Mouse (Mus musculus): ENCODE data around the gene Rfx8. TPM values are rescaled to one million over a fixed set of nuclear protein-coding genes. Genes with fewer than 3 reads are reported as not detected.
A peak's percentile ranks its signal among the peaks of the same experiment; 100 is the strongest.

Rfx8 gene
- total and polyA plus RNA-seq, 3 experiments: not detected

- dilution Hi-C loops (cut with MboI; ENCODE audit: extremely low pct_ligation_motif_present, extremely low pct_unique_long_range_greater_than_20kb, low sequenced_read_pairs) (no loop called here), in situ Hi-C loops (cut with MboI; ENCODE audit: low pct_ligation_motif_present, low pct_unique_long_range_greater_than_20kb, low sequenced_read_pairs) (loop anchor here (10.0 to 25.0 kb wide), 3 partner anchors 67 to 706 kb away; no protein-coding TSS in a partner anchor)
Measured at GRCm38 (mm10) chr1:39681638-39682037, 39.2 kb downstream of the Rfx8 start.

DNA sequence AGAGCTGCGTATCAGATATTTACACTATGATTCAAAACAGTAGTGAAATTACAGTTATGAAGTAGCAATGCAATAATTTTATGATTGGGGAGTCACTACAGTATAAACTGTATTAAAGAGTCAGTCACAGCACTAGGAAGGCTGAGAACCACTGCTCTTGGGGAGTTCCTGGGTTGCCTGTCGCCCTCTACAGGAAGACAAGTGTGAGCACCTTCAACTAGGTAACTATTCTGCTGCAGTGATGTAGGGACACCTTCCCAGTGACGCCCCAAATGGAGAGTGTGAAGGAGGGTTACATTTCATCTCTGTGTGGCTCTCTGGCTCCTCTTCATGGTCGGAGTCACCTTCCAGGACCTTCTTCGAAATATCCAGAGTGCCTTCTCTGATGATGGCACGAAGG is 40.3 kb downstream of the Rfx8 start:
- dilution Hi-C loops (cut with MboI; ENCODE audit: extremely low pct_ligation_motif_present, extremely low pct_unique_long_range_greater_than_20kb, low sequenced_read_pairs) (no loop called here), in situ Hi-C loops (cut with MboI; ENCODE audit: low pct_ligation_motif_present, low pct_unique_long_range_greater_than_20kb, low sequenced_read_pairs) (loop anchor here (10.0 to 25.0 kb wide), 3 partner anchors 66 to 707 kb away; no protein-coding TSS in a partner anchor)
- Histone ChIP-seq H3K4me3 (replicated peaks in 1 of 3; ENCODE audit: low read depth in 2 of 3, low read length in 2 of 3, poor library complexity in 1 of 3) (no peak overlapping the region), H3K9ac (ENCODE audit: insufficient read depth, low read depth) (no peak overlapping the region), H3K36me3 (replicated peaks in 1 of 2; ENCODE audit: control insufficient read depth in 1 of 2, insufficient read depth in 1 of 2, low read length in 1 of 2) (no peaks in the 10 kb centered on the region), H3K27me3 (replicated peaks) (no peaks in the 10 kb centered on the region), H3K9me3 (replicated peaks; ENCODE audit: low read length) (no peaks in the 10 kb centered on the region), H3K4me2 (ENCODE audit: insufficient read depth, low read depth, poor library complexity, severe bottlenecking) (no peak overlapping the region), H3K27ac (ENCODE audit: insufficient read depth, low read depth) (no peak overlapping the region), H3K4me1 (ENCODE audit: control insufficient read depth in 1 of 2, insufficient read depth in 2 of 2) (no peaks in the 10 kb centered on the region), H3K79me2 (replicated peaks; ENCODE audit: control insufficient read depth, extremely low read depth, insufficient read depth, poor library complexity, severe bottlenecking) (no peaks in the 10 kb centered on the region)
- peak; percentile 53 for DNase-seq (ENCODE audit: extremely low read depth)
- no peak for TF ChIP-seq USF1 (IDR thresholded peaks at IDR 0.05; ENCODE audit: low read depth, low read length)
- no peak for TF ChIP-seq ETS1 (conservative IDR thresholded peaks at IDR 0.05; ENCODE audit: low read depth, low read length)
- no peak for TF ChIP-seq TCF12 (IDR thresholded peaks at IDR 0.05; ENCODE audit: low read depth, low read length)
- TF ChIP-seq BHLHE40 (IDR thresholded peaks at IDR 0.05; ENCODE audit: low read depth, low read length): no peak
- TF ChIP-seq CHD1 (IDR thresholded peaks at IDR 0.05; ENCODE audit: low read depth, low read length): no peak
- TF ChIP-seq ZNF384 (IDR thresholded peaks at IDR 0.05; ENCODE audit: low read depth, low read length): no peak
- TF ChIP-seq CHD2 (IDR thresholded peaks at IDR 0.05; ENCODE audit: low read length): no peak
- no peak for TF ChIP-seq RCOR1 (conservative IDR thresholded peaks at IDR 0.05; ENCODE audit: low read depth, low read length)
- TF ChIP-seq NRF1 (IDR thresholded peaks at IDR 0.05; ENCODE audit: low read depth, low read length): no peak
- TF ChIP-seq CTCF (conservative IDR thresholded peaks at IDR 0.05 in 1 of 2, IDR thresholded peaks at IDR 0.05 in 1 of 2; ENCODE audit: low read depth in 2 of 2, low read length in 2 of 2): peak; percentile 40 to 84; a peak in 3 of 4 replicates
- TF ChIP-seq GABPA (IDR thresholded peaks at IDR 0.05; ENCODE audit: insufficient replicate concordance, low read depth, low read length): no peak
- no peak for TF ChIP-seq SIN3A (IDR thresholded peaks at IDR 0.05; ENCODE audit: low read length)
- TF ChIP-seq POLR2A (IDR thresholded peaks at IDR 0.05; ENCODE audit: low read depth, low read length): no peak
- peak; percentile 78 for TF ChIP-seq SMC3 (IDR thresholded peaks at IDR 0.05; ENCODE audit: low read depth, low read length)
- TF ChIP-seq ZMIZ1 (IDR thresholded peaks at IDR 0.05; ENCODE audit: low read depth, low read length): no peak
- no peak for TF ChIP-seq ZKSCAN1 (IDR thresholded peaks at IDR 0.05; ENCODE audit: borderline replicate concordance, low read depth, low read length)
- no peak for TF ChIP-seq NELFE (IDR thresholded peaks at IDR 0.05; ENCODE audit: low read depth, low read length)
- no peak for TF ChIP-seq JUN (IDR thresholded peaks at IDR 0.05; ENCODE audit: insufficient read depth, low read depth, low read length)
- TF ChIP-seq ZC3H11A (IDR thresholded peaks at IDR 0.05; ENCODE audit: low read depth, low read length): peak; percentile 43
- TF ChIP-seq RAD21 (IDR thresholded peaks at IDR 0.05; ENCODE audit: low read depth, low read length): peak; percentile 83
- TF ChIP-seq UBTF (IDR thresholded peaks at IDR 0.05; ENCODE audit: low read depth, low read length): no peak
- TF ChIP-seq USF2 (conservative IDR thresholded peaks at IDR 0.05; ENCODE audit: low read depth, low read length): no peak
- TF ChIP-seq IRF4 (IDR thresholded peaks at IDR 0.05; ENCODE audit: low read depth, low read length): no peak
- TF ChIP-seq PAX5 (IDR thresholded peaks at IDR 0.05; ENCODE audit: low read length): no peak
- TF ChIP-seq HCFC1 (IDR thresholded peaks at IDR 0.05; ENCODE audit: low read depth, low read length): no peak
- no peak for TF ChIP-seq JUND (conservative IDR thresholded peaks at IDR 0.05; ENCODE audit: low read depth, low read length)
- TF ChIP-seq E2F4 (IDR thresholded peaks at IDR 0.05; ENCODE audit: insufficient replicate concordance, low read depth, low read length): no peak
- no peak for TF ChIP-seq KAT2A (IDR thresholded peaks at IDR 0.05; ENCODE audit: insufficient replicate concordance, low read length)
- no peak for TF ChIP-seq MYC (IDR thresholded peaks at IDR 0.05; ENCODE audit: low read depth, low read length)
- no peak for TF ChIP-seq POLR2AphosphoS2 (IDR thresholded peaks at IDR 0.05; ENCODE audit: low read depth, low read length)
- no peak for TF ChIP-seq MAFK (IDR thresholded peaks at IDR 0.05; ENCODE audit: insufficient replicate concordance, low read length)
- TF ChIP-seq MAZ (IDR thresholded peaks at IDR 0.05; ENCODE audit: low read depth, low read length): no peak
- TF ChIP-seq EP300 (IDR thresholded peaks at IDR 0.05; ENCODE audit: low read length): no peak

More at GRCm38 (mm10) chr1:39681638-39682037, 39.2 kb downstream of the Rfx8 start:
- no peak for DNase-seq (ENCODE audit: extremely low read depth)
- Histone ChIP-seq H3K36me3 (replicated peaks in 1 of 2; ENCODE audit: control insufficient read depth in 1 of 2, insufficient read depth in 1 of 2, low read length in 1 of 2) (no peaks in the 10 kb centered on the region), H3K79me2 (replicated peaks; ENCODE audit: control insufficient read depth, extremely low read depth, insufficient read depth, poor library complexity, severe bottlenecking) (no peaks in the 10 kb centered on the region), H3K27ac (ENCODE audit: insufficient read depth, low read depth) (no peak overlapping the region), H3K9me3 (replicated peaks; ENCODE audit: low read length) (no peaks in the 10 kb centered on the region), H3K27me3 (replicated peaks) (no peaks in the 10 kb centered on the region), H3K4me2 (ENCODE audit: insufficient read depth, low read depth, poor library complexity, severe bottlenecking) (no peak overlapping the region), H3K9ac (ENCODE audit: insufficient read depth, low read depth) (no peak overlapping the region), H3K4me1 (ENCODE audit: control insufficient read depth in 1 of 2, insufficient read depth in 2 of 2) (no peaks in the 10 kb centered on the region), H3K4me3 (replicated peaks in 1 of 3; ENCODE audit: low read depth in 2 of 3, low read length in 2 of 3, poor library complexity in 1 of 3) (no peak overlapping the region)
- TF ChIP-seq UBTF (IDR thresholded peaks at IDR 0.05; ENCODE audit: low read depth, low read length) (no peak), JUND (conservative IDR thresholded peaks at IDR 0.05; ENCODE audit: low read depth, low read length) (no peak), TBP (conservative IDR thresholded peaks at IDR 0.05; ENCODE audit: low read depth, low read length) (no peak), ZKSCAN1 (IDR thresholded peaks at IDR 0.05; ENCODE audit: borderline replicate concordance, low read depth, low read length) (no peak), POLR2AphosphoS2 (IDR thresholded peaks at IDR 0.05; ENCODE audit: low read depth, low read length) (no peak)
